Mouse (Mus musculus): ENCODE measurements at regions not wholly inside any gene's neighbourhood (a gene's known extent, or its start where the extent isn't known, plus 50 kb on each side); places are given as distances from the start of the nearest gene placed in this dataset.

- H3K27me3 ChIP-seq (replicated peaks; ENCODE audit: control insufficient read depth, insufficient read depth, low read length): no peaks in the 10 kb centered on the region
- 78% methylated on average over 11 of the region's 11 CpGs for WGBS
- no peak for TF ChIP-seq CTCF (IDR thresholded peaks at IDR 0.05; ENCODE audit: low read depth)
- H3K27ac ChIP-seq (ENCODE audit: low read depth, low read length): no peak overlapping the region
- H3K9ac ChIP-seq (ENCODE audit: low read depth, low read length): no peak overlapping the region
- no peaks in the 10 kb centered on the region for H3K9me3 ChIP-seq (ENCODE audit: control insufficient read depth)
- no peaks in the 10 kb centered on the region for H3K36me3 ChIP-seq (ENCODE audit: control insufficient read depth, insufficient read depth)
- no peaks in the 10 kb centered on the region for H3K4me1 ChIP-seq (replicated peaks; ENCODE audit: control insufficient read depth, insufficient read depth, low read length)
- H3K4me3 ChIP-seq (ENCODE audit: low read depth, low read length): no peak overlapping the region
- no peak for ATAC-seq
- no peak overlapping the region for H3K4me2 ChIP-seq (replicated peaks; ENCODE audit: low read depth)
Measured at GRCm38 (mm10) chr15:51504016-51504760, 2380.5 kb upstream of the Gm7489 start.

GRCm38 (mm10) chr15:51504789-51505188, 2379.9 kb upstream of the Gm7489 start:
- no peak for TF ChIP-seq CTCF (IDR thresholded peaks at IDR 0.05; ENCODE audit: low read depth)
- Histone ChIP-seq H3K27me3 (replicated peaks; ENCODE audit: control insufficient read depth, insufficient read depth, low read length) (no peaks in the 10 kb centered on the region), H3K27ac (ENCODE audit: low read depth, low read length) (no peak overlapping the region)

GRCm38 (mm10) chr15:51507126-51507525, 2377.6 kb upstream of the Gm7489 start:
- Histone ChIP-seq H3K4me1 (replicated peaks; ENCODE audit: control insufficient read depth, insufficient read depth, low read length) (no peaks in the 10 kb centered on the region), H3K4me3 (ENCODE audit: low read depth, low read length) (no peak overlapping the region), H3K9me3 (ENCODE audit: control insufficient read depth) (no peaks in the 10 kb centered on the region), H3K27ac (ENCODE audit: low read depth, low read length) (no peak overlapping the region), H3K9ac (ENCODE audit: low read depth, low read length) (no peak overlapping the region), H3K36me3 (ENCODE audit: control insufficient read depth, insufficient read depth) (no peaks in the 10 kb centered on the region), H3K27me3 (replicated peaks; ENCODE audit: control insufficient read depth, insufficient read depth, low read length) (no peaks in the 10 kb centered on the region), H3K4me2 (replicated peaks; ENCODE audit: low read depth) (no peak overlapping the region)
- ATAC-seq: no peak
- WGBS: 88% methylated on average over 2 of the region's 2 CpGs
- no peak for TF ChIP-seq CTCF (IDR thresholded peaks at IDR 0.05; ENCODE audit: low read depth)

More at GRCm38 (mm10) chr15:51504789-51505188, 2379.9 kb upstream of the Gm7489 start:
- H3K4me3 ChIP-seq (ENCODE audit: low read depth, low read length): no peak overlapping the region
- no peaks in the 10 kb centered on the region for H3K4me1 ChIP-seq (replicated peaks; ENCODE audit: control insufficient read depth, insufficient read depth, low read length)
- H3K9ac ChIP-seq (ENCODE audit: low read depth, low read length): no peak overlapping the region
- no peak for ATAC-seq
- no peaks in the 10 kb centered on the region for H3K36me3 ChIP-seq (ENCODE audit: control insufficient read depth, insufficient read depth)
- WGBS: 76% methylated on average over 5 of the region's 5 CpGs
- no peaks in the 10 kb centered on the region for H3K9me3 ChIP-seq (ENCODE audit: control insufficient read depth)
- no peak overlapping the region for H3K4me2 ChIP-seq (replicated peaks; ENCODE audit: low read depth)

- Histone ChIP-seq H3K27me3 (replicated peaks; ENCODE audit: control insufficient read depth, insufficient read depth, low read length) (no peaks in the 10 kb centered on the region), H3K9ac (ENCODE audit: low read depth, low read length) (no peak overlapping the region), H3K4me1 (replicated peaks; ENCODE audit: control insufficient read depth, insufficient read depth, low read length) (no peaks in the 10 kb centered on the region), H3K27ac (ENCODE audit: low read depth, low read length) (no peak overlapping the region), H3K4me2 (replicated peaks; ENCODE audit: low read depth) (no peak overlapping the region), H3K4me3 (ENCODE audit: low read depth, low read length) (no peak overlapping the region), H3K9me3 (ENCODE audit: control insufficient read depth) (no peaks in the 10 kb centered on the region), H3K36me3 (ENCODE audit: control insufficient read depth, insufficient read depth) (no peaks in the 10 kb centered on the region)
- no peak for TF ChIP-seq CTCF (IDR thresholded peaks at IDR 0.05; ENCODE audit: low read depth)
- WGBS: 56% methylated on average over 5 of the region's 5 CpGs
- no peak for ATAC-seq
Measured at GRCm38 (mm10) chr15:51511319-51511718, 2373.4 kb upstream of the Gm7489 start.

- no peaks in the 10 kb centered on the region for H3K36me3 ChIP-seq (ENCODE audit: control insufficient read depth, insufficient read depth)
- no peak overlapping the region for H3K4me2 ChIP-seq (replicated peaks; ENCODE audit: low read depth)
- ATAC-seq: no peak
- TF ChIP-seq CTCF (IDR thresholded peaks at IDR 0.05; ENCODE audit: low read depth): no peak
- H3K4me1 ChIP-seq (replicated peaks; ENCODE audit: control insufficient read depth, insufficient read depth, low read length): no peaks in the 10 kb centered on the region
- H3K9me3 ChIP-seq (ENCODE audit: control insufficient read depth): no peaks in the 10 kb centered on the region
- no peak overlapping the region for H3K27ac ChIP-seq (ENCODE audit: low read depth, low read length)
- WGBS: 54% methylated on average over 5 of the region's 5 CpGs
- no peak overlapping the region for H3K4me3 ChIP-seq (ENCODE audit: low read depth, low read length)
- no peak overlapping the region for H3K9ac ChIP-seq (ENCODE audit: low read depth, low read length)
- no peaks in the 10 kb centered on the region for H3K27me3 ChIP-seq (replicated peaks; ENCODE audit: control insufficient read depth, insufficient read depth, low read length)
Measured at GRCm38 (mm10) chr15:51536317-51536716, 2348.4 kb upstream of the Gm7489 start.

- H3K36me3 ChIP-seq (ENCODE audit: control insufficient read depth, insufficient read depth): no peaks in the 10 kb centered on the region
- no peaks in the 10 kb centered on the region for H3K4me1 ChIP-seq (replicated peaks; ENCODE audit: control insufficient read depth, insufficient read depth, low read length)
- no peak overlapping the region for H3K9ac ChIP-seq (ENCODE audit: low read depth, low read length)
- H3K27ac ChIP-seq (ENCODE audit: low read depth, low read length): no peak overlapping the region
- H3K9me3 ChIP-seq (ENCODE audit: control insufficient read depth): no peaks in the 10 kb centered on the region
- WGBS: 84% methylated on average over 4 of the region's 4 CpGs
- ATAC-seq: no peak
- no peak overlapping the region for H3K4me2 ChIP-seq (replicated peaks; ENCODE audit: low read depth)
- H3K27me3 ChIP-seq (replicated peaks; ENCODE audit: control insufficient read depth, insufficient read depth, low read length): no peaks in the 10 kb centered on the region
- no peak overlapping the region for H3K4me3 ChIP-seq (ENCODE audit: low read depth, low read length)
- no peak for TF ChIP-seq CTCF (IDR thresholded peaks at IDR 0.05; ENCODE audit: low read depth)
Measured at GRCm38 (mm10) chr15:51551216-51551775, 2333.4 kb upstream of the Gm7489 start.
